Mouse (Mus musculus) C2C12 (cell line): Measurements from ENCODE around the gene Ing4.

ENCODE experiments used
- CTCF ChIP-seq: IDR thresholded peaks from one replicate; pipeline ENCODE4 v1.5.1; 2011; ENCODE audit not compliant: control insufficient read depth, insufficient read depth, insufficient read length
- FOSL1 ChIP-seq: IDR thresholded peaks from one replicate; pipeline ENCODE4 v1.8.0; 2011; ENCODE audit warnings: mild to moderate bottlenecking, low read length; ENCODE audit not compliant: poor library complexity, insufficient read depth, severe bottlenecking
- MAX ChIP-seq: IDR thresholded peaks from one replicate; pipeline ENCODE4 v1.6.1; 2011; ENCODE audit warnings: mild to moderate bottlenecking, control low read depth
- MYOD1 ChIP-seq: IDR thresholded peaks from one replicate; pipeline ENCODE4 v1.6.1; 2011; ENCODE audit warnings: low read depth; ENCODE audit not compliant: control insufficient read depth, insufficient read length
- USF1 ChIP-seq: IDR thresholded peaks from one replicate; pipeline ENCODE4 v1.6.1; 2011; ENCODE audit warnings: low read depth, mild to moderate bottlenecking, control low read depth, moderate library complexity

DNA sequence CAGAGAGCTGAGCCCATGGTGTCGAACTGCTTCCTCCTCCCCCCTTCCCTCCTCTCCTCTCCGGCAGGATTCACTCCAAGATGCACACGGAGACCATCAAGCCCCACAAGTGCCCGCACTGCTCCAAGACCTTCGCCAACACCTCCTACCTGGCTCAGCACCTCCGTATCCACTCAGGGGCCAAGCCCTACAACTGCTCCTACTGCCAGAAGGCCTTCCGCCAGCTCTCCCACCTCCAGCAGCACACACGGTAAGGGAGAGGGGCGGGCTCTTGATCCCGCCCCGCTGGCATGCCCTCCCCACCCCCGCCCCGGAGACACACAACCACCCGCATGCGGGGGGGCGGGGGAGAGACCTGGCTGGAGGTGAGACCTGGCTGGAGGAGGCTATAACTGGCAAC is 8.0 kb upstream of the Ing4 start:
- TF ChIP-seq MAX (no peak), CTCF (no peak), USF1 (no peak), MYOD1 (no peak), FOSL1 (no peak)
